Mouse (Mus musculus) kidney, adult 11 months (tissue): ENCODE measurements around the gene Cep350.
A peak's percentile ranks its signal among the peaks of the same experiment; 100 is the strongest.

Source experiments
- DNase-seq: peaks from one replicate; pipeline ENCODE4 v3.0.0; 2022

Cep350 gene

DNA sequence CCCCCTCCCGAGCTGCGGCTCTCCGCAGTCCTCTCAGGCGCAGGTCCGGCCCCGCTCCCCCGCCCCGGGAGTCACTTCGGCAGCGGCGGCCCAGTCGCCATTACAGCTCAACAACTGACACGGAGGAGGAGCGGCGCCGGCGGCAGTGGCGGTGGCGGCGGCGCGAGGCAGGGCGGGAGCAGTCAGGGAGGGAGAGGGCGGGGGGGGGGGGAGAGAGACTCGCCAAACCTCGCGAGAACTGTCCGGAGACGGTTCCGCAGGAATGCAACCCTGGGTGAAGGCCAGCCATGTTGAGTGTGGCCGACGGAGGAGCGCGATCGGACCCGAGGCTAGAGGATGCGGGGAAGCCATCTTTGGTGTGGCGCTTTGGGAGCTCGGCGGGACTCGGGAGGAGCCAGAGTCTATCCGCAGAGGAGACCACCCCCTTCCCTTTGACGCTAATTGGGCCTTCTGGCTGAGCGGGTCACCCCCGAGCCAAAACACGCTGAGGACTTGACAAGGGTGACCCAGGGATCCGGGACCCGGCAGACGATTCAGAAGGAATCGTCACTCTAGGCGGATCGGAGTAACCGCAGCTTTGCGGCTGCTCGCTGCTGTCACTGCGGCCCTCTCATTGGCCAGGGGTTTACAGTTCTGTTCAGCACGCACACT, at the start of gene Cep350:
TSS of gene Cep350 (minus strand) at position 188 of the 651 bp plus-strand sequence.
- peak; percentile 97 for DNase-seq

DNA sequence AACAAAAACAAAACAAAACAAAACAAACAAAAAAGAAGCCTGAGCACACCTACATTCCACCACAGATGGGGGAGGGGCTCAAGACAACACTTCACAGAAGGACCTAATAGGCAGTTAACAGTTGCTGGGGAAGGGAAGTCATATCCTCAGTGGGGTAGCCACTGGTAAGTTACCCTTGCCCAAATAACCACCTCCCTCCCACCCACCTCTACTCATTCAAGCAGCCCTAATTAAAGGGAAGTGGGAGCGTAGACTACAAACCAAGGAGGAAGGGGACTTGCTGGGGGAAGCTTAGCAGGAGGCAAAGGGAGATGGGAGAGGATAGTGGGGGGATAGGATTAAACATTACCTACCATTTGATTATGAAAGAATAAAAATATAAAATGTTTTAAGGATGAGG, 47.3 kb upstream of the Cep350 start:
- DNase-seq = no peak

DNA sequence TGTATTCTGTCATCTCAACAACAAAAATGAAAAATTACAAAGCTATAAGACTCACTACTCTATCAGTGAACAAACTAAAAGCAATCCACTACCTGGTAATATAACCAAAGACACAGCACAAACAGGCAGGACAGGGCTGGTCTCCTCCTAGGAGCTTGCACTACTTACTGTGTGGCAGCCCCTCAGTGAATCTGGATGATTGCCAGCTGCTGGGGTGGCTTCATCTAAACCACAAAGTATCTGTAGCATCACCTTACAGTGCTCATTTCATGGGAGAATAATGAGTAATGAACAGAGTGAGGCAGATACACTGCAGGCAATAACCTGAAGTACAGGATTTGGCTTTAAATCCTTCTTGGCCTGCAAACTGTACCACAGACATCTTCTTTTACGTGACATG, 46.7 kb upstream of the Cep350 start:
- no peak for DNase-seq

DNA sequence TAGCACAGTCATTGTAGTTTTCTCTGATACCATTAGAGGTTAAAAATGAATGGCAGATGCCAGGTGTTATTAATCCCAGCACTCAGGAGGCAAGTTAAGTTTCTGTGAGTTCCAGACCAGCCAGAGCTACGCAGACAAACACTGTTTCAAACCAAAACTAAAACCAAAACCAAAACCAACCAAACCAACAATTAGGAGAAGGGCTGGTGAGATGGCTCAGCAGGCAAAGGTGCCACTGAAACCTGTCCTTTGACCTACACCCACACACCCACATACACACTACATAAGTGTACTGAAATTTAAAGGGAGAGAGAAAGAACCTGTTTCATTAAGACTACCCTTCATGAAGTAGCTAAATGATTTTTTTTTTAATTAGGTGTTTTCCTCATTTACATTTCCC, 35.9 kb upstream of the Cep350 start:
- DNase-seq = no peak

DNA sequence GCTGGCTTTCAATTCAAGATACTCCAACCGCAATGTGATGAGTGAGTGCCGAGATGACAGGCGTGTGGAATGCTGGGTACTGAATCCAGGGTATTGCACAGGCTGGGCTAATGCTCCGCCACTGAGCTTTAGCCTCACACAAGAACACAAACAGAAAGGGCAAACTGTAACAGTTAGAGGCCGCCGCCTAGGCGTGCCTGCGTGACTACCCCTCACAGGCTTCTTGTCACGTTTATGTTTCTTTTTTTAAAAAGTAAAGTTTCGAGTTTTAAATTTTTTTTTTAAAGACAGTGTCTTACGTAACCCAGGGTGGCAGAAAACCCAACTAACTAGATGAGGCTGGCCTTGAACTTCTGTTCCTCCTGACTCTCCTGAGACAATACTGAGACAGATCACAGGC, 32.9 kb upstream of the Cep350 start:
- DNase-seq = no peak

DNA sequence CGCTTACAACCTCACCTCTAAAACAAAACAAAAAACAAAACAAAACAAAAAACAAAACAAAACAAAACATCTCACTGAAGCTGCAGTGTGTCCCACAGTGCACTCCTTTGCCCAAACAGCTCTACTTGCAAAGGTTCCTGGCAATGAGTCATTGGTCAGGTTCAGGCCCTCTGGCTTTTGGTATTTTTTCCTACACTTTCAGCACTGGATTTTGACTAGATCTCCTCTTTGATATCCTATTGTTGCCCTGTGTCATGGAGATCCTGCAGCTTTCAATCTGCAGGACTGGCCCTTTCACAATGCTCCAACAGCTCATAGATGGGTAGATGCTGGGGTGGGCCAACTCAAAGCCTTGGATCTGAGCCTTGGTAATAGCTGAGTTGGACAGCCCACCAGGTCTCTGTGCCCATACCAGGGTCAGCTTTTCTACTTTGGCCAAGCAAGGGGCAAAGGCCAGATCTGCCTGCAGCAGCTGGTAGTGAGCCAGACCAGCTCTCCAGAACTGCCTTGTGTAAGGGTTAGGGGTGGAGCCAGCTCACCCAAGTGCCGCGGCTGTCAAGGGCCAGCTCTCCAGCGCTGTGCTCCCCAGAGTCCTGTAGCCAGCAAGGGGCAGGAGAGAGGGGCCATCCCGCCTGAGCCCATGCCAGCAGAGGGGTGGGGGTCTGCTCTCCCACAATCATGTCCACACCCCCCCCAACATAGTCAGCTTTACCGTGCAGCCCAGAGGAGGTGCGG, 30.3 kb upstream of the Cep350 start:
- peak; percentile 75 for DNase-seq

DNA sequence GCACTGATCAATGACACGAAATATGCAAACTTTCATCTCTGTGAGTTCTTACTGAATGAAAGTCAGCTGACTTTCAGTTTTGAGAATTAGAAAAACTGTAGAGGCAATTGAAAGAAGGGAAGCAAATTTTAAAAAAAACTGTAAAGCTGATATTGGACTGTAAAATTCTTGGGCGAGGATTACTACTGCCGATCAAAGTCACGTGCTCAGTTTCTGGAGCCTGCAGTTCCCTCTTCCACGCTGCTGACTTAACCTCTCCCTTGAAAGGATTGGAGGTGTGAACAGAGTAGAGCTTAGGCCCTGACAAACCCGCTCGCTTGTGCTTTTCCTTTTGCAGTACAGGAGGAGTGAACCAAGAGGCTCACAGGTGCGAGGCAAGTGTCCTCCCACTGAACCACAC, 29.3 kb upstream of the Cep350 start:
- DNase-seq = no peak

DNA sequence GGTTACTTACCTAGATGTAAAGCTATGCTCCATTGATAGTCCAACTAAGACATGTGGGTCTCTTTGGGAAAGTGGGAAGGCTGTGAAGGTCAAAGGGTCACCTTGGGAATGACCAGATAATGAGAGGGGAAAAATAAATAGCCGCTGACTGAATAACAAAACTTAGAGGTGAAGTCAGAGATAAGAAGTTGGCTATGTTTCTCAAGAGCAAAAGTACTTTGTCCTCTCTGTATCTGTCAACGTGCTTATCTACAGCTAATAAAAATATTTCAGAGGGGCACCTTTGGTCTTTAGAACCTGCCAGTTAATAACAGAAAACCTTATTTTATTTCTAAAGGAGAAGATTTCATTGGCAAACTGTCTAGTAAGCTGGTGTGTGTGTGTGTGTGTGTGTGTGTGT, 22.6 kb upstream of the Cep350 start:
- DNase-seq = no peak

DNA sequence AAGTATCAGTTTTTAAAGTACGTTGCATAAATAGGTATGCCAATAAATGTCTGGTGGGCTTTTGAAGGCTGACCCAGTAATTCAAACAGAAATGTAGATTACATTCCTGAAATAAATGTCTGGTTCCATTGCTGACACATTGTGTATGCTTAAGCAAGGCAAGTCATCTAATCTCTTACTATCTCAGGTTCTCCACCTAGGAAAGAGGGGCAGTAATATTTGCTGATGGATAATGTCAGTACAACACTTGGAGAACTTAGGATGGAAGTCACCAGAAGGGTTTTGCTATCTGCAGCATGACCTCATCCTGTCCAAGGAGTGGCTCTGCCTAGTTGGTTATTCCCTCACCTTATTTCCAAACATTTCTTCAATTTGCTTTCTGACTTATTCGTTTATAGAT, 21.5 kb upstream of the Cep350 start:
- DNase-seq = no peak

DNA sequence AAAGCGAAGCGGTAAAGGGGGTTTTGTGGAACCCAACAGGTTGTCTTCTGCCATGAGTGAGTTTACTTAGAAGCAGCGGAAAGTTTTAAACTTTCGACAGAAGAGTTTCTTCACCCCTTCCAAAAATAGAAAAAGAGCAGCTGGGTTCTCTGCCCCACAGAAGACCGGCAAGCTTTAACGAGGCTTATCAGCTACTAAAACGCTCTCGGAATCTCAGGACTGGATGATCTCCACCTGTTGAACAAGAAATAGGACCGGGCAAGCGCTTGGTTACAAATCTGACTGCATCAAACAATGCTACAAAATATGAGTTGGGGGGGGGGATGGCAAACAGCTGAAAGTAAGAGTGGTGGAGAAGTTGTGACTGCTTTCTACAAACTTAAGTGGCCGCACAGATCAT, 17.3 kb upstream of the Cep350 start:
- no peak for DNase-seq

DNA sequence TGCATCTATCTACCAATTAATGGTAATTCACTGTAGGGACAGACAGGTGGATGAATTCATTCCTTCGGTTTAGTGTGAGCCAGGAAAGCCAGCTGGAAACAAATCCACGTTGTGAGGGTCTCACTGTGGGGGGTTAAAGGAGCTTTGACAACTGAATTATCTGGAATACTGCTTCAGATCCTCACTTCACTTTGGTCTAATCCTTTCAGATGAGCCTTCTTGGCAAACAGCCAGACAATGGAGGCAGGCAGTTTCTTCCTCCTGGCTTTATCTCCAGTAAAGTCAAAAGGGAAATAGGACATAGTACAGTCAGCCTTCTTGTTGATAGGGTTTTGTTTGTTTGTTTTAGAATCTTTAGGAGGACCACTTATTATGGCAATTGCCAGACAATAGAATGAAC, 16.3 kb upstream of the Cep350 start:
- no peak for DNase-seq

DNA sequence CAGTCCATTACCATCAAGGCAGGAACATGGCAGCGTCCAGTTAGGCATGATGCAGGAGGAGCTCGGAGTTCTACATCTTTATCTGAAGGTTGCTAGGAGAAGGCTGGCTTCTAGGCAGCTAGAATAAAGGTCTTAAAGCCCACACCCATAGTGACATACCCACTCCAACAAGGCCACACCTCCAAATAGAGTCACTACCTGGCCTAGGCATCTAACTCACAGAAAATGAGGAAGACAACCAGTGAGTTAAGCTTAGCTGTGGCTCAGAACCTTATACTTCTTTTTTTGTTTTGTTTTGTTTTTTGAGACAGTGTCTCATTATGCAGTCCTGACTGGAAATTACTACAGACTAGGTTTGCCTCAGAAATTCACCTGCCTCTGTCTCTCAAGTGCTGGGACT, 14.6 kb upstream of the Cep350 start:
- DNase-seq = no peak

DNA sequence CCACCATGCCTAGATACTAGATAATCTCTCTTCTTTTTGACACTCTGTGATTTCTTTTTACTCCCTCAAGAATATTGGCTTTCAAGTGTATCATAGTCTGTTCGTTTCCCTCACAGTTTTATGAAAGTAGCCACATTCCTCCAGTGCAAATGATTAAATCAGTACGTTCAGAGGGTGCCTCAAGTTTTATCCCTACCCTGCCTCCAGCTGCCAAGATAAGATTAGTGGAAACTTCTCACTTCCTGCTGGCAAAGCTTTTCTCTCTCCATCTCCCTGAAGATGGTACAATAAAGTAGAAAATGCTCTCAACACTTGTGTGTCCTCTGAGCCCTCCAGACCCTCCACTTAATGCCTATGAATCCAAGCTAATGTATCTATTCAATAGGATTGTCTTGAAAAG, 1.9 kb upstream of the Cep350 start:
- no peak for DNase-seq

DNA sequence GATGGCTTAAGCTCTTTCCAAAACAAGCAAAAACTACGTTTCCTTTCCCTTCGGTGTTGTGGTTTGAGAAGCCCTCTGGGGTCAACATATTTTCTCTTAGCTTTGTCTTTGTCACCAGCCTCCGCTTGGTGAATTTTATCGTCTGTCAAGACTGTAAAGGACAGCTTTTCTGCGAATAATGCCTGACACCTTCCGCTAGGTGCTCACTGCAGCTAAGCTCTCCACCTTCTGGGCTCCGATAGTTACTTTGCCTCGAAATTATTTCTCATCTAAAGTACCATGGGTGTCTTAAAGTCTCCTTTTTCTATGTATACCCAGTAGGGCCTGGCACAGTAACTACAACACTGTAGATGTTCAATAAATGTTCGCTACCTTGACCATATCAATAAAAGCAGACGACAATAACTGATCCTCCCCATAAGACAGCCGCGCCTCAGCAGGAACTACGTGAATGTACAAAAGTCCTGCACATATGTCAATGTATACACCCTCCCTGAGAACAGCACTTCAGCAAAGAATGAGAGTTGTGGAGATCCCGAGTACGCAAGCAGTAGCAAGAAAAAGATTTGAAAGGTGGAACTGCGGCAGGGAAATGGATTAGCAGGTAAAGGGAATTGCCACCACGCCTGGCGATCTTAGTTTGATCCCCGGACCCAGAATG, 794 bp upstream of the Cep350 start:
- peak; percentile 24 for DNase-seq

DNA sequence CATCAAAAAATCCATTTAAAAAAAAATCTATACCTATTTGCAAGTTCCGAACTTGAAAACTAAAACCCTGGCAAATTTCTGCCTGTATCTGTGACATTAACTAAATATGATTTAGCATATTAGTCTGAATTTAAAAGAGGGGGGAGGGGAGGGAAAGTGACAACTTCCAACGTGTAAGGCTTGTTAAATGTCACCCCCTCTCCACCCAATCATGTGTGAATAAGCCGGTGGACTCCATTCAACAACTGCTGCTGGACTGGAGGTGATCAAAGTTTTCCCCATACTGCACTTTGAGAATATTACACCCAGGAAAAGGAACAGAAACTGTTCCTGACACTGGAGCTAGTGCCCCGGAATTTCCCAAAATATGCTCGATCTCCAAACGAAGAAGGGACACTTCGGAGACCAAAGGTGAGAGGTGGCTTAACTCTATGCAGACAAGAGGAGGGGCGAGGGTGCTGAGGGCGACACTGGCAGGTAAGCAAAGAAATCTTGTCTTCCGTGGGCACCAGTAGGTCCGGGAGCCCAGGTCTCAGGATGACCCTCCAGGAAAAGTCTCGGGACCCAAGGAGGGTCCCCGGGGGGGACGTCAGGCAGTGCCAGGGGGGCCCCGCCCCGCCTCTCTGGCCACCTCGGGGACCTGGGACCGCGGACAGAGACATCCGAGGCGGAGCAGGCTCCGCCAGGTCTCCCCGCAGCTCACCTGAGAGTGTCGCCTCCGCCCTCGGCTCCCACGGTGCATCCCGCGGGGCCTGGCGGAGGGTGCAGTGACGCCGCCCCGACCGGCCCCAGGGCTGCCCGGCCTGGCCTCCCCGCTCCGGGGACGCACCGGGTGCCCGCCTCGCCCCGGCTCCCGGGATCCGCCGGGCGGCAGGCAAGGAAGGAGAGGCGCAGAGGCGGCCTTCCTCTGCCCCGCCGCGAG, 648 bp downstream of the Cep350 start:
- DNase-seq = no peak

DNA sequence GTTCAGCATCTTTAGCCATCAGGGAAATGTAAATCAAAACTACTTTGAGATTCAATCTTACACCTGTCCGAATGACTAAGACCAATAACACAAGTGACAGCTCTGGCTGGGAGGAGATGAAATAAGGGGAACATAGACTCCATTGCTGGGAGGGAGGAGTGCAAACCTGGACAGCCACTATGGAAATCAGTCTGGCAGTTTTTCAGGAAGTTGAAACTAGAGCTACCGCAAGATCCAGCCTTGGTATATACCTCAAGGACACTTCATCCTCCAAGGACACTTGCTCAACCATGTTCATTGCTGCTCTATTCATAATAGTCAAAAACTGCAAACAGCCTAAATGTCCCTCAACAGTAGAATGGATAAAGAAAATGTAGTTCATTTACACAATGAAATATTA, 23.9 kb downstream of the Cep350 start:
- DNase-seq = no peak

DNA sequence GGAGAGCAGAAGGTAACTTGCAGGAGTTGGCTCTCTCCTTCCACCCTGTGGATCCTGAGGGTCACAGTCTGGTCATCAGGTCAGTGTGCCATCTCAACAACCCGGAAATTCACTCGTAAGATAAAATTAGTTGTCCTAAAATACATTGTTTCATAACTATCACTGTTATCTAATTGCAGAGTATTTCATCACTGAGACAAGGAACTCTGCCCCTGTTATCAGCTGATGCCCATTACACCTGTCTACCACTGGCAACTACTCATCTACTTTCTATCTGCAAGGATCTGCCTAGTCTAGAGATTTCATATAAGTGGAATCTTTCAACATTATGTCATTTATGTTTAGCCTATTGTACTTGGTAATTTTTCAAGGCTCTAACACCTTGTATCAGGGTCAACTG, 28.7 kb downstream of the Cep350 start:
- DNase-seq = no peak

DNA sequence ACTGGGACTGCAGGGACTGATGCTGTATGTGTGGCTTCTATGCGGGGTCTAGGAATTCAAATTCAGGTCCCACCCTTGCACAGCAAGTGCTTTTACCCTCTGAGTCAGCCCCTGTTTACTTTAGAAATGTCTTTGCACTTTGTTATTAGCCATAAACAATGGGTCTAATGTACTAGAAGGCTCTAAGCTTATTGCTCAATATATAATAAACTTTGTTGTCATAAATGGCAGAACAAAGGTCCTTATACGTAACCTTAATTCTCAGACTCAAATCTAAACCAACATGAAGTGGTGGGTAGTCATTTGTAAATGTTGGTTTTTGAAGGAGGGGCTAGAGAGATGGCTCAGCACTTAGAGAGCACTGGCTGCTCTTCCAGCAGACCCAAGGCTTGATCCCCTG, 35.6 kb downstream of the Cep350 start:
- no peak for DNase-seq

DNA sequence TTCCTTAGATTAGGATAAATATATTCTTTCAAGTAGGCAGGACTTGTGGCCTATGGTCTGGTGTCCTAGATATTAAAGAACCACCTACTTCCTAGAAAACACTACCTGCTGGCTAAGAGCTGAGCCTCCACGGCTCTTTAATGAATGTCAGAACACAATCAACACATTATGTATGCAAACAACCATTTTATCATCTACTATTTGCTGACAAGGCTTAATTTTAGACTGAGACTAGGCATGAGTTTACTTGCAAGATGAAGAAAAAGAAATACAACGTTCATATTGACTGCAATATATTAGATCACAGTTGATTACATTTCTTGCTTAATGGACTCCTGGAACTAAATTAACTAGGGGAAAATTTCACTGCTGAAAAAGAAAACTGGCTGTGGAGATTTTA, 38.4 kb downstream of the Cep350 start:
- DNase-seq = no peak

DNA sequence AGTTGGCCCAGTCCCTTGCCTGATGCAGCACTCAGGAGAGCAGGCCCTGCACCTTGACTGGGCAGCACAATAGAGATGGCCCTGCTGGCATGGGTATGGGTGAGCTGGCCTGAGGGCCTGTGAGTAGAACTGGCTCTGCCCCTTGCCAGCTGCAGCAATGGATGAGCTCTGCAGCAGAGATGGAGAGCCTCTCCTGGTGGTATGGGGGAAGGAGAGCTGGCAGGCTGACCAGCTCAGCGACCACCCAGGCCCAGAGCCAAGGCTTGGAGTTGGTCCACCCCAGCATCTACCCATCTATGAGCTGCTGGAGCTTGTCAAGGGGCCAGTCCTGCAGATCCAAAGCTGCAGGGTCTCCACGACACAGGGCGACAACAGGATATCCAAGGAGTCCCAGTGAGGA, 69.5 kb downstream of the Cep350 start:
- DNase-seq = no peak

DNA sequence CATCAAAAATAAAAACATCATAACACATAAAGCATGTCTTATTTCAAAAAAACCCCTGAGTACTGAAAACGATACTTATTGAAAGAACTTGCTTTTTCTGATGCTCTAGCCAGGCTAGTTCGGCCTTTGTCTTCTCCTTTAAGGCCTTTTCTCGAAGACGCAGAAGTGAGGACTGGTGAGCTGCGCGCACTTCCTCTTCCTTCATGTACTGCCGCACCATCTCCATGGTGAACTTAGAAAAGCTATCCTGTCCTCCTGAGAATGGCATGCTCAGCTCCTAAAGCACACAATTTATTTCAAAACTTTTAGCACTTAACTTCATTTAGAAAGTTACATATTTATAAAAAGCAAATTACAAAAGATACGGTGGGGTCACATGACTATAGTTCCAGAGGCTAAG, 71.7 kb downstream of the Cep350 start:
- DNase-seq = no peak

DNA sequence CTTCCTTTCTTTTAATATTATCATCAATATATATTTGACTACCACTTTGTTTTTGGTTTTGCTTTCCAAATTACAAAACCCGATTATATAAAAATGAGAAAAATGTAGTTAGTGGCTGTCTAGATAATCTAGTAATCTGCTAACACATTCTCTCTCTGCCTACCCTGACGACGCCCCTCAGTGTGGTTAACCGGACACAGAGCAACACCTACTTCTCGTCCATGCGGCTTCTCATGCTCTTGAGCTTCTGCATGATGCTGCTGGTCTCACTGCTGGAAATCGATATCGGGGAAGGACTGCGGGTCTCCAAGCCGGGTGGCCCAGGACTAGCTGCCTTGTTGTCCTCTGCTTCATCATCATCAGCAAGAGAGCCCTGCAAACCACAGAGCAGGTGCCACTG, 78.7 kb downstream of the Cep350 start:
- DNase-seq = no peak

DNA sequence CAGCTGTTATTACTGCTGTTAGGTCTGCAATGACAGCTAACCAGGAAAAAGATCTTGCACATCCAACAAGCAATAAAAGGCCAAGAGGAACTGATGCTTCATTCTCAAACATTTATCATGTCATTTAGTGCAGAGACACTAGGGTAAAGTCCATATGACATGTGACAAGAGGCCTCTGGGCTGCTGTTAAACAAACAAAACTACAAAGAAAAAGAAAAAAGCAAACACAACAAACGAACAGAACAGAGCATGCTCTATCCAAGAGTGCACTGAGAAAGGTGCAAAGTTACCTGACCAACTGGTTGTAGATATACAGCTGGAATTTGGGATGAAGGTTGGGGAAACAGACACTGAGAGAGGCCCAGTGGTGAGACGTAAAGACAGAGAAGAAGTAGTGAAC, 86.2 kb downstream of the Cep350 start:
- no peak for DNase-seq
